Mouse (Mus musculus) spleen, adult 2 months (tissue): ENCODE data around the gene Prf1.

ENCODE experiments used
- CTCF ChIP-seq: fragments of 200-500 bp; IDR thresholded peaks from 2 replicates; pipeline ENCODE4 v1.5.1; 2011; ENCODE audit warnings: mild to moderate bottlenecking, inconsistent platforms; ENCODE audit not compliant: insufficient read depth, insufficient read length, insufficient replicate concordance; ENCODE audit errors: extremely low read depth
- POLR2A ChIP-seq: fragments of 200-500 bp; IDR thresholded peaks from 2 replicates; pipeline ENCODE4 v1.6.1; 2011; ENCODE audit warnings: low read depth, low read length, inconsistent platforms

DNA sequence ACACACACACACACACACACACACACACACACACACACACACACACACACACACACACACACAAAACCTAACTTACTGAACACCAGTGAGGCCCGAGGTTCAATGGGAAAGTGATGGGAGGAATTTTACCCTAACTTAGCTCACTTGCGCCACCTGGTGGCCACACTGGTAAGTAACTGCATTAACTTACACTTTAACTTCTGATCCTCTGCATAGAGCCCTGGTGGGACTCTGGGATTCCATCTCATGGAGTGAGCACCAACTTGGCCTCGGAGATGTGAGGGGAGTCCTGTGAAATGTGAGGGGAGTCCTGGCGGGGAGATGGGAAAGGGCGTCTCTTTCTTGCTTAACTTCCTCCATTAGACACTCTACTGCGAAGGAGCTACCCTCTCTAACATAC is 38.5 kb downstream of the Prf1 start:
- TF ChIP-seq CTCF, result peak; percentile 51; the same call in 1 of the 2 replicates
- no peak for TF ChIP-seq POLR2A
